Mouse (Mus musculus): ENCODE measurements around the gene Gtf2h3.
A peak's percentile ranks its signal among the peaks of the same experiment; 100 is the strongest.

- peak; percentile 30; the same call in 1 of the 2 replicates for TF ChIP-seq CTCF (IDR thresholded peaks at IDR 0.05; ENCODE audit: borderline replicate concordance, extremely low read depth, insufficient read depth, insufficient read length)
- peak; percentile 42; the same call in 1 of the 2 replicates for TF ChIP-seq POLR2A (IDR thresholded peaks at IDR 0.05; ENCODE audit: borderline replicate concordance, extremely low read depth, insufficient read depth, insufficient read length, poor library complexity, severe bottlenecking)
Observed at GRCm38 (mm10) chr5:124552558-124553307, 26.2 kb upstream of the Gtf2h3 start, which contains the start of gene Ddx55.

All from brain, embryonic 14.5 days (tissue).